Mouse (Mus musculus): ENCODE data around the gene Rprd1b. TPM values are rescaled to one million over a fixed set of nuclear protein-coding genes. Genes with fewer than 3 reads are reported as not detected.

The Rprd1b gene
- 26.7 and 27.4 TPM in 2 replicates for polyA plus RNA-seq (2015; fragmentation: Nextera tagmentation; extraction: Ambion mirVana)

- WGBS, result under 1% methylated on average over 48 of the region's 52 CpGs
- peak within 1 kb of the TSS; percentile 91 for H3K4me2 ChIP-seq
- peak; percentile 82 for ATAC-seq (ENCODE audit: extremely low read depth, insufficient number of reproducible peaks, low FRiP score, low TSS enrichment)
Measured at GRCm38 (mm10) chr2:158028354-158028863, at the start of gene Rprd1b, which contains the start of gene Tti1. Rprd1b (plus strand) TSS chr2:158028497. Tti1 (minus strand) TSS chr2:158028433.

DNA sequence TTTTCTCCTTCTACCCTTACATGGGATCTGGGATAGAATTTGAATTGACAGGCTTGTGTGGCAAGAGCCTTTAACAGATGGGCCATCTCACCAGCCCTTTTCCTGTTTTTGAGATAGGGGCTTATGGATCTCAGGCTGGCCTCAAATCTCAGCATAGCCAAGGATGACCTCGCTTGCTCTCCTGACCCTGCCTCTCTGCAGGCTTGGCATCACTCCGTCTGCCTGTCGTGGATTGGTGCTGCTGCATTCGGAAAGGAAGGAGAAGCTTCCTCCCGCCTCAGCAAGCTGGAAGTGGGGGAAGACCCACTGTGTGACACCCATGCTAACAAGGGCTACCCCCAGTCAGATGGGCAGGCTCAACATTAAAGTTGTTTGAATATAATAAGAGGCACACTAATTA, 49.1 kb upstream of the Rprd1b start:
- Histone ChIP-seq H3K36me3 (peaks cover 17% of the 10 kb centered on the region), H3K9me3 (no peaks in the 10 kb centered on the region), H3K4me3 (no peak overlapping the region), H3K4me2 (no peak overlapping the region), H3K4me1 (peaks cover 19% of the 10 kb centered on the region), H3K27me3 (replicated peaks) (peaks cover 27% of the 10 kb centered on the region), H3K9ac (no peak overlapping the region), H3K27ac (replicated peaks) (no peak overlapping the region)
- 54% methylated on average over 5 of the region's 5 CpGs for WGBS
- ATAC-seq (ENCODE audit: extremely low read depth, insufficient number of reproducible peaks, low FRiP score, low TSS enrichment), result no peak

More at GRCm38 (mm10) chr2:158028354-158028863, at the start of gene Rprd1b, which contains the start of gene Tti1:
- Histone ChIP-seq H3K27ac (replicated peaks) (peak within 1 kb of the TSS; percentile 96), H3K4me3 (peak within 1 kb of the TSS; percentile 99), H3K9ac (peak within 1 kb of the TSS; percentile 99), H3K27me3 (replicated peaks) (no peaks in the 10 kb centered on the region), H3K9me3 (no peaks in the 10 kb centered on the region), H3K4me1 (peaks cover 47% of the 10 kb centered on the region), H3K36me3 (no peaks in the 10 kb centered on the region)

- 89% methylated on average over 3 of the region's 3 CpGs for WGBS
- H3K27me3 ChIP-seq (replicated peaks), result no peaks in the 10 kb centered on the region
- peaks cover 30% of the 10 kb centered on the region for H3K4me1 ChIP-seq
- H3K4me3 ChIP-seq, result no peak overlapping the region
- H3K9ac ChIP-seq, result no peak overlapping the region
- ATAC-seq (ENCODE audit: extremely low read depth, insufficient number of reproducible peaks, low FRiP score, low TSS enrichment), result no peak
- H3K4me2 ChIP-seq, result no peak overlapping the region
- no peak overlapping the region for H3K27ac ChIP-seq (replicated peaks)
- H3K36me3 ChIP-seq, result peaks cover 19% of the 10 kb centered on the region
- H3K9me3 ChIP-seq, result no peaks in the 10 kb centered on the region
Measured at GRCm38 (mm10) chr2:157982727-157983126, 45.6 kb upstream of the Rprd1b start.

DNA sequence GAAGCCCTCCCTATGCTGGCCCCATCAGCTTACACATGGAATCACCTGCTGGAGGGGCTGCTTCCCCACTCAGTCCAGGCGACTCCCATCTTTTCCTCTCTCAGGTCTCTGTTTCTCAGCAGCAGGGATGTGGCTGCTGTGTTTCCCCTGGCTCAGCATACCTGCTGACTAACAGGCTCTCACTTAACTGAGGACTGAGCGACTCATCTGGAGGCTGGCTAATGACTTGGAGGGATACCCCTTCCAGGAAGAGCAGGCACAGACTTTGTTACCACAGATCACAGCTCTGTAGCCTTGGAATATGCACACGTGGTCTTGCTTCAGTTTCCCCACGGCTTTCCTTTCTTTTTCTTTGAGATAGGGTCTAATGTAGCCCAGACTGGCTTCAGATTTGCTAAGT, 45.0 kb upstream of the Rprd1b start:
- H3K36me3 ChIP-seq, result peaks cover 19% of the 10 kb centered on the region
- 87% methylated on average over 4 of the region's 4 CpGs for WGBS
- H3K27ac ChIP-seq (replicated peaks), result no peak overlapping the region
- H3K9me3 ChIP-seq, result no peaks in the 10 kb centered on the region
- H3K9ac ChIP-seq, result no peak overlapping the region
- ATAC-seq (ENCODE audit: extremely low read depth, insufficient number of reproducible peaks, low FRiP score, low TSS enrichment), result no peak
- peaks cover 35% of the 10 kb centered on the region for H3K4me1 ChIP-seq
- H3K27me3 ChIP-seq (replicated peaks), result no peaks in the 10 kb centered on the region
- no peak overlapping the region for H3K4me2 ChIP-seq
- no peak overlapping the region for H3K4me3 ChIP-seq

DNA sequence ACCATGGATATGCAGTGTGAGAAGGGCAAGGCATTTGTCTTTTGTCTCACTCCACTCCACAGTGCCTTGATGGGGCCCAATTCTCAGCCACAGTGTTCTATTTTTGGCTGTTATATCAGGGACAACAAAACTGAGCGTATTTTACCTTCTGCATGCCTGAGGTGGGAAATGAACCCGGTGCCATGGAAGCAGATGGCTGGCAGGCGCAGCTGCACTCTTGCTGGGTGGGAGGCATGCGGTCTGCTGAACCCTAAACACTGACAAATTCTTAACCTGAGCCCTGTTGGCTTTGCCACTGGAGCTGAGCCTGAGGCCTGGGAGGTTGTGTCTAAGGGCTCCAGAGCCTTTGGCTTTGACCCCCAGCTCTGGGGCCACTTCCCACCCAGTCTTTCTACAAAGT, 42.7 kb upstream of the Rprd1b start:
- Histone ChIP-seq H3K4me1 (peaks cover 47% of the 10 kb centered on the region), H3K36me3 (peaks cover 28% of the 10 kb centered on the region), H3K27ac (replicated peaks) (peak overlapping the region; percentile 86), H3K9ac (no peak overlapping the region), H3K27me3 (replicated peaks) (no peaks in the 10 kb centered on the region), H3K4me3 (no peak overlapping the region), H3K9me3 (no peaks in the 10 kb centered on the region), H3K4me2 (peak overlapping the region; percentile 9)
- no peak; the same call in 1 of the 2 replicates for ATAC-seq (ENCODE audit: extremely low read depth, insufficient number of reproducible peaks, low FRiP score, low TSS enrichment)
- 56% methylated on average over 4 of the region's 4 CpGs for WGBS

DNA sequence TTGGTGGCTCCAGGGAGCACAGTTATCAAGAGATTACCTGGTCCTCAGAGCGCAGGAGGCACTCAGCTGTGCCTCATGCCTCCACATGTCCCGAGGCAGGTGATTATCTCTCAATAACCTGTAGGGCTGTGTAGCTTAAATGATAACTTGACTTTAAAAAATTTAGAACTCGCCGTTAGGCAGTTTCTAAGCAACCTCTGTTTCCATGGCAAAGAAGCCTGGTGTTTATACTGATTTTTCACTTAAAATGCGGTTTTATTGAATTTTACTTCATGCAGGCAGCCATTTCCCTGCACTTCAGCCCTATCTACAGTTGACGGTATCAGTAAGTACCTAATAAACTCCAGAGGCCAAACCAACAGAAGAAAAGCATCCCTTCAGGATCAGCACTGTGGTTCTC, 42.1 kb upstream of the Rprd1b start:
- 76% methylated on average over 6 of the region's 6 CpGs for WGBS
- no peak for ATAC-seq (ENCODE audit: extremely low read depth, insufficient number of reproducible peaks, low FRiP score, low TSS enrichment)
- H3K27me3 ChIP-seq (replicated peaks), result no peaks in the 10 kb centered on the region
- H3K4me3 ChIP-seq, result no peak overlapping the region
- H3K9ac ChIP-seq, result no peak overlapping the region
- no peaks in the 10 kb centered on the region for H3K9me3 ChIP-seq
- no peak overlapping the region for H3K27ac ChIP-seq (replicated peaks)
- peaks cover 26% of the 10 kb centered on the region for H3K36me3 ChIP-seq
- H3K4me2 ChIP-seq, result no peak overlapping the region
- peaks cover 47% of the 10 kb centered on the region for H3K4me1 ChIP-seq

GRCm38 (mm10) chr2:157988416-157989190, 39.7 kb upstream of the Rprd1b start:
- ATAC-seq (ENCODE audit: extremely low read depth, insufficient number of reproducible peaks, low FRiP score, low TSS enrichment), result no peak
- H3K27me3 ChIP-seq (replicated peaks), result no peaks in the 10 kb centered on the region
- 40% methylated on average over 7 of the region's 7 CpGs for WGBS

GRCm38 (mm10) chr2:157989946-157990345, 38.4 kb upstream of the Rprd1b start:
- 90% methylated on average over 2 of the region's 2 CpGs for whole genome bisulfite sequencing
- no peak overlapping the region for H3K4me3 ChIP-seq
- H3K9me3 ChIP-seq, result no peaks in the 10 kb centered on the region
- H3K4me2 ChIP-seq, result no peak overlapping the region
- peaks cover 44% of the 10 kb centered on the region for H3K4me1 ChIP-seq
- ATAC-seq (ENCODE audit: extremely low read depth, insufficient number of reproducible peaks, low FRiP score, low TSS enrichment), result no peak
- H3K27ac ChIP-seq (replicated peaks), result no peak overlapping the region
- H3K36me3 ChIP-seq, result peaks cover 51% of the 10 kb centered on the region
- H3K27me3 ChIP-seq (replicated peaks), result no peaks in the 10 kb centered on the region
- no peak overlapping the region for H3K9ac ChIP-seq

More at GRCm38 (mm10) chr2:157988416-157989190, 39.7 kb upstream of the Rprd1b start:
- H3K4me2 ChIP-seq, result no peak overlapping the region
- H3K9me3 ChIP-seq, result no peaks in the 10 kb centered on the region
- H3K36me3 ChIP-seq, result peaks cover 39% of the 10 kb centered on the region
- peaks cover 47% of the 10 kb centered on the region for H3K4me1 ChIP-seq
- 0 out of 2 replicates have a peak overlapping the region, but pooled peaks have one; percentile 0 for H3K9ac ChIP-seq
- H3K27ac ChIP-seq (replicated peaks), result peak overlapping the region; percentile 39
- no peak overlapping the region for H3K4me3 ChIP-seq

DNA sequence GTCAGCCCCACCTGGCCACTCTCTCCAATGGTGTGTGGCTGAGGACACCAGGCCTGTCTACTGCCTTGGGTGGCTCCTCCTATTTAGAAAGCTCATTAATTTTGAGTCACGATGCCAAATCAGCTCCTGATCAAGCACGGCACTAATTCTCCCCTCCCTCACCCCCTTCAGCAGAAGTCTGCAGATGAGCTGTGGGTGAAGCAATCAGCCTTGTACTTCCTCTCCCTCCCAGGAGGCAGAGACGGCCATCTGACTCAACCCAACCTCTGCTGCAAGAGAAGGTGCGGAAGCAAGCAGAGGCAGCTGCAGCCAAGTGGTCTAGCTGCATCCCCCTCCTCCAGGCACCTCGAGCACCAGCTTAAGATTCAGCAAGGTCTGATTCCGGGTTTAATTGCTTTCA, 37.3 kb upstream of the Rprd1b start:
- Histone ChIP-seq H3K9ac (no peak overlapping the region), H3K9me3 (no peaks in the 10 kb centered on the region), H3K4me1 (peaks cover 33% of the 10 kb centered on the region), H3K27me3 (replicated peaks) (no peaks in the 10 kb centered on the region), H3K4me2 (no peak overlapping the region), H3K27ac (replicated peaks) (no peak overlapping the region), H3K36me3 (peaks cover 60% of the 10 kb centered on the region), H3K4me3 (no peak overlapping the region)
- 75% methylated on average over 6 of the region's 6 CpGs for WGBS
- ATAC-seq (ENCODE audit: extremely low read depth, insufficient number of reproducible peaks, low FRiP score, low TSS enrichment), result no peak

DNA sequence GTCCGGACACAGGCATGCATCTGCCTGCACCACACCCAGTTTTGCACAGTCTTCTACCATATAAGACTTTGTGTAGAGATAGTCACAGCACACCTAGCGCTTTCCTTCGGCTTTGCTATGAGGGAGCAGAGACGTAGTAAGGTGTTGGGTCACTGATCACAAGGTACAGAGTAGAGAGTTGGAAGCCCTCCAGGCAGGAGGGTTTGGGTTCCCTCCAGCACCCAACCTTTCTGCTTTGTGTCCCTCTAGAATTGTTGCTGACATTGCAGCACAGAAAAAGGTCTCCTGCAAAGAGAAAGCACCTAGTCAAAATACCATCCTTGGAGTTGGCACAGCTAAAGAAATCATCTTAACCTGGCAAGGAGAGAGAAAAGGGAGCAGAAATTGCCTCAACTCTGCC, 35.8 kb upstream of the Rprd1b start:
- H3K27me3 ChIP-seq (replicated peaks), result no peaks in the 10 kb centered on the region
- H3K4me1 ChIP-seq, result peaks cover 23% of the 10 kb centered on the region
- no peak overlapping the region for H3K27ac ChIP-seq (replicated peaks)
- ATAC-seq (ENCODE audit: extremely low read depth, insufficient number of reproducible peaks, low FRiP score, low TSS enrichment), result no peak
- H3K36me3 ChIP-seq, result peaks cover 70% of the 10 kb centered on the region
- 89% methylated on average over 4 of the region's 4 CpGs for WGBS
- no peaks in the 10 kb centered on the region for H3K9me3 ChIP-seq
- H3K9ac ChIP-seq, result no peak overlapping the region
- H3K4me3 ChIP-seq, result no peak overlapping the region
- H3K4me2 ChIP-seq, result no peak overlapping the region

DNA sequence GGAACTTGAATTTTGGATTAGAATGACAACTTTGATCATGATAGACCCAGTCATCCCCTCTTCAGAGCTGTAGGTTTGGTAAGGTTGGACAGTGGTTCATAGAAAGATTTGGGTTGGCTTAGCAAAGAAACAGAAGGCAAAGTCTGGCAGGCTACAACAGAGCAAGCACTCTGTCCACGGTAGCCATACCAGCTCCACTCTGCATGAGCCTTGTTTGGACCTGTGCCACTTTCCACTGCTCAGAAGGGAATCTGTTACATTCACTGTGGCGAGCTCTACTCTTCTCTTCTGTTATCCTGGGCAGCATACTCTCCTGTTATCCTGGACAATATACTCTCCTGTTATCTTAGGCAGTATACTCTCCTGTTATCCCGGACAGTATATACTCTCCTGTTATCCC, 29.5 kb upstream of the Rprd1b start:
- Histone ChIP-seq H3K9me3 (no peaks in the 10 kb centered on the region), H3K4me3 (no peak overlapping the region), H3K27me3 (replicated peaks) (no peaks in the 10 kb centered on the region), H3K9ac (no peak overlapping the region), H3K36me3 (peaks cover 42% of the 10 kb centered on the region), H3K4me2 (no peak overlapping the region), H3K27ac (replicated peaks) (0 out of 2 replicates have a peak overlapping the region, but pooled peaks have one; percentile 28), H3K4me1 (0 out of 2 replicates have a peak, but pooled peaks cover 14% of the 10 kb centered on the region)
- ATAC-seq (ENCODE audit: extremely low read depth, insufficient number of reproducible peaks, low FRiP score, low TSS enrichment), result no peak
- 47% methylated on average over 3 of the region's 3 CpGs for WGBS
